Mouse (Mus musculus) heart, postnatal 14 days (tissue): ENCODE measurements at regions not wholly inside any gene's neighbourhood (a gene's known extent, or its start where the extent isn't known, plus 50 kb on each side); places are given as distances from the start of the nearest gene placed in this dataset.

Source experiments
- DNase-seq, 2 experiments: peaks; one replicate each; pipeline ENCODE4 v3.0.0; 2021 to 2022
- intact Hi-C: fragments of 180-260 bp; cut with DNase I; formaldehyde crosslinking; loops from one replicate; pipeline ENCODE4 v1.15.1; 2025

DNA sequence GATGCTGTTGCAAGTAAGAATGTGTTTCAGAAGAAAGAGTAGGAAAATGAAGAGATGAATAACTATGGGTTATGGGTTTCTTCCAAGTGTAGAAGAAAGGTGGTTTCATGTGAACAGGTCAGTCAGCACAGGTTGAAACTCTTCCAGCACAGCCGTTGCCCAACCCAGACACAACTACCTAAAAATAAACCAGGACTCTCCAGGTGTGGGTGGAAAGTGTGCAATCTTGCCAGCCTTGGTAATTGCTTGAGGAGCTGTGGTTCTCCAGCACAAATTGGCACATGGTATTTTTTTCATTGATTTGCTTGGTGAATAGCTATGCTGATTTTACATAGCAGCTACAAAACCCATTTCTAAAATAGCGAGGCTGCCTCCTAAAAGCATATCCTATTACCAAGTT, 116.6 kb downstream of the Cartpt start:
- DNase-seq = no peak
- intact Hi-C loops = no loop called here

DNA sequence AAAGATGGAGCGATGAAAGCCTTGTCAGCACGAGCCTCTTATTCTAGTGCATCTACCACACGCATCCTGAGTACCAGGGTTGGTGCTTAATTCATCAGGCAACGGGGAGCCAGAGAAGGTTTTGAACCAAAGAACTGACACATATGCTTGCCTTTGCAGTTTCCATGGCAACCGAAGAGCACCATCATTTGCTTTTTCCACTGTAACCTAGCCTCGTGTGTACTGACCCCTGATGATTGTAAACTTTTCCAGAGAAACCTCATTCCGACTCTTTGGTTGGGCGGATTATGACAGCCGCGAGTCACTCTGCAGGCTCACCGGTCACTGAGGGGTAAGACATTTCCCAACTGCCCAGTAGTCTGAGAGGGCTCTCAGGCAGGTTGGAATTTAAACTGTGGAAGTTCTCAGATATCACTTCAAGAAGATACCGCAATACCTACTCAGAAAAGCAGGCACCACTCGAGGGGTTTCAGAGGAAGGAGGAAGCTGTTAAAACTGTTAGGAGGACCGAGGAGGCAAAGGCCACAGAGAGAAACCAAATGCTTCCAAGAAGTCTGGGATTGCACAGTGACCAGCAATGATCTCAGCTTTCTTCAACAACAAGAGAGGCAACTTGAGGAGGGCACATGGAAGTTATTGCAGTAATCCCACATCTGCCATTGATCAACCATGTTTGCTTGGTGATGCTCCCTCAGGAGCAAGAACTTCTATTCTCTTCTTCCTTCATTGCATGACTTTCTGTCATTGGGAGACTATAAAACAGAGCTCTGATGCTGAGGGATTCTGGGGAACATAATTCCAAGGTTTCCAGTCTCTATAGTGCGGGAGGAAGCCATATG, 117.8 kb downstream of the Cartpt start:
- intact Hi-C loops = no loop called here
- DNase-seq = no peak

DNA sequence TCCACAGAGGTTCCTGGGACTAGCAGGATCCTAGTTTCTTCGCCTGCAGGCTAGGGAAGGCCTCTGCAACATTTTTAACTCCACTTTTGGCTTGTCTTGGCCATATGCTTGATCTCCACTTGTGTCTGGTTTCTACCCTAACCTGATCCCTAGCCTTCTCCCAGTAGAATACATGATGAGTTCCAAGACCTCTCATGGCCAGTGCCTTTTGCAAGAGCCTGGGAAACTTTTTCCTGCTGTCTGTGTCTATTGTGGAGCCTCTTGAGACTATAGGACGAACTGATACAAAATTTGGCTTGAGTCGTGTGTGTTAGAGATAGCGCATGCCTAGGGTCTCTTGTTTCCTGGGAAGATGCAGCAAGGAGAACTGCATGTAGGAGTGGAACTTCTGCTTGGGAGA, 119.3 kb downstream of the Cartpt start:
- no peak for DNase-seq
- intact Hi-C loops = no loop called here

DNA sequence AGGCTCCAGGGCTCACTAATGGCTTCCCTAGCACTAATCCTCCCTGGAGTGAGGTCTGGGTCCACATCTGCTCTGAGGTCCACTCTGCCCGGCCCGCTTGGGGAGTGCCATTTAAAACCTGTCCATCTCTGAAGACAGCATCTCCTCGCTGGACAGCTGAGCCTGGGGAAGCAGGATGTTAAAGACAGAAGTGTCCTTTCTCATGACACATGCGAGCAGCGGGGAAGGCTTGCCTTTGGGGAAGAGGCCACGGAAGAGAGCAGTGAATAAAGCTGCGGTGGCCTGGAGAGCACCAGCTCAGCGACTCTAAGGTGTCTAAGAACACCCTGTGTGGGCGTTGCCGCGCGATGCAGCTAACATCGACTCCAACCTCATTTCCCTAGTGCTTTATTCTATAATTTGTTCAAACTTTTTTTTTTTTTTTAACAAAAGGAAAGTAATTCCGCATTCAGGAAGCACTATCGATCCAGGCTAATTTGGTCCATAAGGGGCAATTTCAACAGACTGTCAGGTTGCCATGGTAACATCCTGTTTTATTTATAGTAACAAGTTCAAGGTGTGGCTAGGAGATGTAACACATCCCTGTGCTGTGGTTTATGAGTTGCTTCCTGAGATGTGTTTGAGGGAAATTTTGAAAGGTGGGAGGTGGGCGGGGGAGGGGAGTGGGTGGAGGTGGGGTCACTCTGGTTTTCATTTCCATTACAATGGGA, 120.0 kb downstream of the Cartpt start:
- intact Hi-C loops = no loop called here

DNA sequence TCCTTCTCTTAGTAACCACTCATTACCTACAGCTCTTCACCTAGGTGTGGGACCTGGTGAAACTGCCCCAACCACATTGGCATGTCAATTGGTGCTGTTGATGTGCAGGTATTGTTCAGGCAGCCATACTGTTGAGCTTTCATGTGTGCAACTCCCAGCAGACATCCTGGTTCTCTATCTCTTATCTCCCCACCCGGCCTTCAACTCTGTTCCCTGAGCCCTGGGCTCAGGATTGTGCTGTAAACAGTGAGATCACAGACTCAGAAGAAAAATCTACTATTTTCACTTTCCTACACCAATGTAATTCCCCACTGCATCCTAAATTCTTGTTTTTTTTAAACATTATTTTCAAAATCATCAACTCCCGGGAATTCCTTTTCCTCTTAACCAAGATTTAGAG, 122.1 kb downstream of the Cartpt start:
- no peak for DNase-seq
- intact Hi-C loops = no loop called here

More for the DNA sequence above, 120.0 kb downstream of the Cartpt start:
- no peak for DNase-seq

DNA sequence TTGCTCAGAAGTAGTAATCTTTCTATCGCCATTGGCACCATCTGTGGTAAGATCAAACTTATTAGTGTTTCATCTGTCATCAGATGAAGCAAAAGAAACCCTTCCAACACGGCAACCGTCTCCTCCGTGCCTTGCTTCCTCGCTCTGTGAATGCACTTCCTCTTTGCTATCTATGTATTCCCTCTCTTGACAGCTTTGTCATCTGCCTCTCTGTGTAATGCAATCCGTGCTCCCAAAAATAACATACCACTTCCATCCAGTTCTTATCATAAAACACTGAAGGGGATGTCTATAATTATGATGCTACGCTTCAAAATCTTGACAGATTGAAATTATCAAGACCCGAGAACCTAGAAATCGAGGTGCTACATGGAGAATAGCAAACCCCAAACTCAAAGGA, 123.2 kb downstream of the Cartpt start:
- no peak for DNase-seq
- intact Hi-C loops = no loop called here

DNA sequence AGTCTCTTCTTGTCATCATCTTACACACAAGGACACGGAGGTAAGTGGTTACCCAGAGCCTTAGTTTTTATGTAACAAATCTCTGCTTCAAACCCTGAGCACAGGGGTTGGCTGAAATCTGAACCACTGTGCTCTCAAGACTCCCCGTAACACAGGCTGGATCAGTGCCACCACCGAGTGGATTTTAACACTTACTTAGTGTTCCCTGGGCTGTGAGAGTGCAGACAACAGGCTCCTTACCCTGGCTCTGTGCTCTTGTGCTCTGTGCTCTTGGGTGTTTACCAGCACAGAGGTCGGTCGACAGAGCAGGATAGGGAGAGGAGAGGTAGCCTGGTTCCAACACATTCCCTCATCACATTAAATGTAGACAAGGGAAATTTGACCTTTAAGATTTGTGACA, 134.9 kb downstream of the Cartpt start:
- intact Hi-C loops = no loop called here
- DNase-seq = peak in 1 of 2 experiments; percentile 28

DNA sequence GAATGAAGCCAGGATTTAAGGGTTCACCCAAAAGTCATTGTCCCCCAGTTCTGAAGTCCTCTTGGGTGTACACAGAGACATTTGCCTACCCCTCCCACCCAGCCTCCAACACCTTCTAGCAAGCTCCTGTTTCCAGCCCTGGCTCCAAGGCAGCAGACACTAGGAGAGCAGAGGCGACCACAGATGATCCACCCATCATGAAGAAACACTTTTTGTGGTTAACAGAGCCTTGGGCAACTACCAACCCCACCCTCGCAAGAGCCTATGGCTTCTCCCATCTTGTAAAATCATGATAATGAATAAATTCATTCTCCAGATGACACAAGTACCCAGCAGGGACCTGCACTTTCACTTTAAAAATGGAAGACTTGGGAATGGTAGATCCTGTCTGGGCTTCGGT, 136.1 kb downstream of the Cartpt start:
- no peak for DNase-seq
- intact Hi-C loops = no loop called here

DNA sequence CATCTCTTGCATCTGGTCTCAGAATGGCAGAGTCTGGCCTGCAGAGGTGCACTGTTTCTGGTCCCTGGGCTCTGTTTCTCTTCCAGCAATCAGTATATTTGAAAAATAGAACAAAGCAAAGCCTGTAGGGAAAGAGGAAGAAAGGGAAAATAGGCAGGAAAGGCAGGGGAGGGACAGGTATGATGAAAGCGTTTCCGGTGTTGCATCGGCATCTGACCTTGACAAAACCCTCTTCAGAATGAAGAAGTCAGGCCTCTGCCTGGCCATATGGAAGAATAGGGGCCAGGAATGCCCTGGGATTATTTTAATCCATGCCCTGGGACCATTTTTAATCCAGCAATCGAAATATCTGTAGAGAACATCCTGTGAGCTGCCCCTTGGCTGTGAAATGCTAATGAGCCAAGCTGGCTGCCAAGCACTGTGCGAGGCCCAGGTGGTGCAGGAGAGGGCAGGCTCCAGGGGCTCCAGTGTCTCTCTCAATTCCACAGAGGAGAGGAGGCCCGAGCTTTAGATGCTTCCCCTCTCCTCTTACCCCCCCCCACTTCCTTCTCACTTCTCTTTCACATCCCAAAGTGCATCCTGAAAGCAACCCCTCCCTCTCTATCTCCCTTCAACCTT, 136.7 kb downstream of the Cartpt start:
- intact Hi-C loops = no loop called here

DNA sequence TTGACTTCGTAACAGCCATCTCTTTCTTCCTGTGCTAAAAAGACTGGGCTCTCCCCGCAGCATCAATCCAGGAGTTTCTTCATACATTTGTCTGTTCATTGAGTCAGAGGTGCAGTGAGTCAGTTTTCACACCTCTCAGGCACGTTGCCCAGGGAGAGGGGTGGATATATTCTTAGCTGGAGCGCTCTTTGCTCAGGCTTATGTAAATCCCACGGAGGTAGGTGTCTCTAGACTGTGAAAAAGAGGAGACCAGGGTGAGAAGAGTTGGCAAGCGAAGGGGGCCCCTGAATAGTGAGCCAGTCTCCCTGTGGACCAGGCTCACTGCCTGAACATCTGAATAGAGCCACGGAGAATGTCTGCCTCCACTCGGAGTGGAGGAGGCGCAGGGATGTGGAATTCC, 139.0 kb downstream of the Cartpt start:
- intact Hi-C loops = no loop called here
- no peak for DNase-seq

More for the DNA sequence above, 136.7 kb downstream of the Cartpt start:
- DNase-seq = no peak

DNA sequence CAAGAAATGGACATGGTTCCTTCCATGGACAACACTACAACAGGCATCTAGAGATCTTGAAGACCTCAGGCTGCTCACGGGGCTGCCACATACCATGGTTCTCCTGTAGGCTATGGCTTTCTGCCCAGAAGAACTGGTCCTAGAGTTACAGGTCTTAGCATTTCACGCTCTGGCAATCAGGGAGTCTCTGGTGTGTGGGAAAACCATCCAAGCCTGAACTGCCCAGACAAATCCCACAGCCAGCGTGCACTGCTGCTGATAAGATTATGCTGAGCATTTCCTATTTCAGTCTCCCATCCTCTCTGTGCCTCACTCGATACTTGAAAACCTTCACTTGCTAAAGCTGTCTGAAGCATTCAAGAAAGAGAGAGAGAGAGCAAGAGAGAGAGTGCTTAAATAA, 139.5 kb downstream of the Cartpt start:
- no peak for DNase-seq

DNA sequence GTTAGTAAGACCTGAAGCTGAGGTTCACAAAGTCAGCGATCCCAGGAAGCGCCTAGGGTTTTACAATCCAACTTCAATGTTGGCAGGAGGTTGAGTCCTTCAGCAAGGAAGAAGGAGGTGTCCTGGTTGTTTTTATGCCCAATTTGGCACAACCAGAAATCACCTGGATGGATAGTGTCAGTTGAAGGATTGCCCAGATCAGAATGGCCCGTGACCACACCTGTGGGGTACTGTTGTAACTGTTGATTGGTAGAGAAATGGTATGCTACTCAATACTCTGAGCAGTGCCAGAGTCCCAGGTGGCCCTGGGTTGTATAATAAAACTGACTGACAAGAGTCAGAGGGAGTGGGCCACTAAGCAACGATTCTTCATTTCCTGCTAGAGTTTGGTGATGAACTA, 140.2 kb downstream of the Cartpt start:
- intact Hi-C loops = no loop called here
- no peak for DNase-seq

More for the DNA sequence above, 139.5 kb downstream of the Cartpt start:
- intact Hi-C loops = no loop called here

DNA sequence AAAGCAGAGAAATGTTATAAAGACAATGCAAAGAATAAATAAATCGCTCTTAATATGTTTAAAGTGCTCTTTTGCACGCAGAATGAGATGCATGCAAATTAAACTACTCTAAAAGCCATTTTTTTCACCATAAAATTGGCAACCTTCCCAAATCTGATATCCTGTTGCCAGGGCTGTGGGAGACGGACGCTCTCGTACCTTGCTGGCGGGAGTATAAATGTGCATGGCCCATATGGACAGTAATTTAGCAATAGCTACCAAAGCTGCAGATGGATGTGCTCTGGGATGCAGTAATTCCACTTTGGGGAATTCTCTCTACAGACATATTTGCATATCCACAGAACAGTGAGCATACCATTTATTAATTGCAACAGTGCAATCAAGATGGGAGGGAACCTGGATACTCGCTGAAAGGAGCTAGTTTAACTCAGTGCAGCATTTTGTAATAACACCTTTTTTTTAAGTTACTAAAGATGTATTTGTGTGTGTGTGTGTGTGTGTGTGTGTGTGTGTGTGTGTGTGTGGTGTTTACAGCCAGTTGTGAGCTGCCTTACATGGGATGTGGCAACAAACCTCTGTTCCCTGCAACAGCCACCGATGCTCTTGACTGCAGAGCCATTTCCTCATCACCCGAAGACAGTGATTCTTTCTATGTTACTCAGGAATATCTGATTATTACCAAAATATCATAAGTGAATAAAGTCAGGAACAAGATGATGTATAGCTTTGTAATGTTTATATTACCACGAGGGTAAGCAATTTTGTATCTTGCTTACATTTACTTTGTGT, 141.4 kb downstream of the Cartpt start:
- no peak for DNase-seq
- intact Hi-C loops = no loop called here

DNA sequence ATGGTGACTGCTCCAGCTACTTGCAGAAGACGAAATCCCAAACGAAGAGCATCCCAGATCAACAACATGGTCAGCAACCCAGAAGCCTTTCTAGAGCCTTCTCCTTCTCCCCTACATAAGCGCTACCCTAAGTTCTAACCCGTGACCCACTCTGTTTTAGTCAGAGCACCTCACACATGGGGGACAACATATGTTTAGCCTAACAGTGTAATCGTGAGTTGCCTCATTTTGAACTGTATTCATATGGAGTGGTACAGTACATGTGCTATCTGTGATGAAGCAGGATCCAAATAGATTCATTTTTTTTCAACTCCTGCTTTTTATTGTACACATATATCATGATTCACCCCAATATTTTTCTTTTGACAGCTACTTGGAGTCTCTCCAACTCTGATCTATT, 146.2 kb downstream of the Cartpt start:
- intact Hi-C loops = no loop called here
- no peak for DNase-seq

DNA sequence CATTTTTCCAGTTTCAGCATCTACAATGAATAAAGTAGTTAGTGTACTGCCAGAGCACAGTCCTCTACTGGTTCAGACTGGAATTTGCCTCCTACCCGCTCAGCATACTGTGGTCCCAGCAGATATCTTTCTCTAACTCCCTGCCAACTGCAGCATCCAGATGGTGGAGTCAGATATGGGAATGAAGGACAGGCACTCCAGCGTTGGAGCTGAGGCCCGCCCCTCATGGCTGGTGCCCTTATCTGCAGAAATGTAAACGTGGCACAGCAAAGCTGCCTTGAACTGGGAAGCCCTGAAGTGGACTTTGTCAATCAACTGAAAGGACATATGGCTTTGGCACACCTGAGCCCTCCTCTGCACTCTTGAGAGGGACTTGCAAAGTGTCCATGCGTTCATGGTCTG, 146.6 kb downstream of the Cartpt start:
- intact Hi-C loops = no loop called here
- no peak for DNase-seq

DNA sequence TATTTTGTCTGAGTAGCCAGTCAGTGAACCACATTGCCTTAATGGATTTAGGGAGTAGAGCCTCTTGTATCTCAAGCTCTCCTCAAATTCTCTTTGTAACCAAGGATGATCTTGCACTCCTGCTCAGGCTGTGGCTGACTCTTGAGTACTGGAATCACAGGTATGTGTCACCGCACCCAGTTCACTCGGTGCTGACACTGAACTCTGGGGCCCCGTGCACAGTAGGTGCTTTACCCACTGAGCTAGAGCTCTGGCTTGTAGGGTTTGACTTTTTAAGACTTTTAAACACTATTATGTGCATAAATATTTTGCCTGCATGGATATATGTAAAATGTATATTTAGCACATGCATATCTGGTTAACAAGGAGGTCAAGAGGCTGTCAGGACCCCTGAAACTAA, 147.4 kb downstream of the Cartpt start:
- DNase-seq = no peak
- intact Hi-C loops = no loop called here

DNA sequence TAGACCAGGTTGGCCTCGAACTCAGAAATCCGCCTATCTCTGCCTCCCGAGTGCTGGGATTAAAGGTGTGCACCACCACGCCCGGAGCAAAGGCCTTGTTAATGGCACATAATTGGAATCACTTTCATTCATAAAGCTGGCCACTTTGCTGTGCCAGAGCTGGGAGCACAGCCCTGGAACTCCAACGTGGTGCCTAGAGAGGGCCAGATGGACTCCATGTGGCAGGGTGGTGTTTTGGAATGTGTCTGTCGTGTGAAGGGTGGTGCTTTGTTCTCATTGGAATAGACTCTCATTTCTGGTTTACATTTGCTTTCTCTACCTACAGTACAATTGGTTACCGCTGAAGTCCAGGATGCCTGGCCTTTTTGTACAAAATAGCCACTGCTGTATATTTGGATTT, 150.2 kb downstream of the Cartpt start:
- intact Hi-C loops = no loop called here
- no peak for DNase-seq

DNA sequence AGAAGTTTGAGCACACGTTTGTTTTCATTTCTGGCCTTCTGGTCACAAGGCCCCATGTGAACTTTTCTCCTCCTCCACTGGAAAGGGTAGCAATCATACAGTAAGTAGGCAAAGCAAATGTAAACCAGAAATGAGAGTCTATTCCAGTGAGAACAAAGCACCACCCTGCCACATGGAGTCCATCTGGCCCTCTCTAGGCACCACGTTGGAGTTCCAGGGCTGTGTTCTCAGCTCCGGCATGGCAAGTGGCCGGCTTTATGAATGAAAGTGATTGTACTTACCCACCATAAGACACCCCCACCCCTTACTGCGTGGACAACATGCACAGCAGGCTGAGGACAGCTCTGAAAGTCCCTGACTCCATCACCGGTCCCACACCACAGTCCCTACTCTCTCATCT, 151.5 kb downstream of the Cartpt start:
- DNase-seq = no peak
- intact Hi-C loops = loop anchor here (5.0 kb wide), 1 partner anchor 372 kb away; no protein-coding TSS in a partner anchor

DNA sequence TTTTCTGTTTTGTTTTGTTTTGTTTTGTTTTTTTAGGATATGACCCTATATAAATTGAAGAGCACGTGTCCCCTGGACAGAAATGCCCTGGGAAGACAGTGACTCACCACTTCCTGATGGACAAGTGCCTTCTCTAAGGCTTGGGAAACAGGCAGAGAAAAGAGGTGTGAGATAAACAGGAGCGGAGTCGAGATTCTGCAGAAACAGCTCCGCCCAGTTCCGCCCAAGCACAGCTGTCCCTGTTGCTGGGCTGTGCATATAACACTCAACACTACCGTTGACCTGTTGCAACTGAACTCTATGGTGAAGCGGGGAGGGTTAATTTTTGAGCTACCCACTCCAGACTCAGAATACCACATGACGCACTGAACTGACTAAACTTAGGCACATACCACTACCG, 152.8 kb downstream of the Cartpt start:
- intact Hi-C loops = loop anchor here (5.0 kb wide), 1 partner anchor 371 kb away; no protein-coding TSS in a partner anchor
- peak in 1 of 2 experiments; percentile 12 for DNase-seq

DNA sequence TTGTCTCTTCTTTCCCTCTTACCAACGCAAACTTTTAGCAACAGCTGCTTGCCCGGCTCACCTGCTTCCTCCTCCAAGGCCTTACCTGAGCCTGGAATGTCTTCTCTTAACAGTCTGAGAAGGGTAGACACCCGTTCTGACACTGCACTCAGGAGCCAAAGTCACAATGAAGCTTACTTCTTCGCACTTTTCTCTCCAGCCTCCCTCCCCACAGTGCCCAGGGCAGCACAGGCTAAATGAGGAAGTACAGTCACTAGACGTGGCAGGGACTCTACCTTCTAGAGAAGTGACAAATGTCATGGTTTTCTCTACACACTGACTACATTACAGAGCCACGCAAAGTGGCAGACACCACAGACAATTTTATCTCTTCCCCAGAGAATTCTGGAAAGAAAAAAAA, 155.4 kb downstream of the Cartpt start:
- DNase-seq = no peak
- intact Hi-C loops = loop anchor here (5.0 kb wide), 1 partner anchor 368 kb away; no protein-coding TSS in a partner anchor

DNA sequence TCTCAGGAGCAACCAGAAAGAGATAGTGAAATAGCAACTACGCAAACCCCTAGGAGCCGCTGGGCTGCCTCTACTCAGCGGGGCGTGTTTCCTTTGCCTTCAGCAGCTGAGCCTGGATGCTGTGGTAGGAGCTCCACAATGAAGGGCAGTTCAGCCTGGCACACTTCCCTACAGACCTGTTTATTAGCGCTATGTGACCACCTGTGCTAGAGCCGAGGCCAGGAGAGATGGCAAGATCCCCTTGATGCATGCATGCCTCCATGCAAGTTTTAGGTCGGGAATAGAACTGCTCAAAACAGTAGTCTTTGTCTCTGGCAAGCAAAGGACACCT, 156.1 kb downstream of the Cartpt start:
- DNase-seq = no peak
- intact Hi-C loops = loop anchor here (5.0 kb wide), 2 partner anchors 83 to 367 kb away; no protein-coding TSS in a partner anchor
